Mouse (Mus musculus) ES-Bruce4 (cell line): ENCODE measurements at regions not wholly inside any gene's neighbourhood (a gene's known extent, or its start where the extent isn't known, plus 50 kb on each side); places are given as distances from the start of the nearest gene placed in this dataset.
A peak's percentile ranks its signal among the peaks of the same experiment; 100 is the strongest.

Experiments
- H3K27ac ChIP-seq: 2 replicates; pipeline ENCODE4 v1.5.1; 2012; ENCODE audit warnings: low read length, inconsistent platforms; ENCODE audit not compliant: insufficient read depth
- H3K27me3 ChIP-seq: 2 replicates; pipeline ENCODE4 v1.6.1; 2012; ENCODE audit warnings: mild to moderate bottlenecking, low read length, inconsistent platforms; ENCODE audit not compliant: control insufficient read depth, poor library complexity, insufficient read depth, severe bottlenecking
- H3K36me3 ChIP-seq: 2 replicates; pipeline ENCODE4 v1.6.1; 2012; ENCODE audit warnings: inconsistent platforms, mild to moderate bottlenecking, low read length, moderate library complexity; ENCODE audit not compliant: control insufficient read depth, poor library complexity, insufficient read depth, severe bottlenecking
- H3K4me1 ChIP-seq: one replicate; pipeline ENCODE4 v1.8.1; 2011; ENCODE audit warnings: low read length; ENCODE audit not compliant: control insufficient read depth, insufficient read depth
- H3K4me3 ChIP-seq: 2 replicates; pipeline ENCODE4 v1.5.1; 2011; ENCODE audit warnings: low read depth, mild to moderate bottlenecking, low read length
- H3K9ac ChIP-seq: 2 replicates; pipeline ENCODE4 v1.6.1; 2012; ENCODE audit warnings: low read depth, mild to moderate bottlenecking, inconsistent platforms; ENCODE audit not compliant: poor library complexity, severe bottlenecking
- H3K9me3 ChIP-seq: replicated peaks from 2 replicates; pipeline ENCODE4 v1.6.1; 2012; ENCODE audit warnings: mild to moderate bottlenecking, low read length, inconsistent platforms; ENCODE audit not compliant: control insufficient read depth, poor library complexity, insufficient read depth, severe bottlenecking
- CTCF ChIP-seq: IDR thresholded peaks from one replicate; pipeline ENCODE4 v1.8.1; 2011; ENCODE audit warnings: low read depth, low read length
- EP300 ChIP-seq: IDR thresholded peaks from 2 replicates; pipeline ENCODE4 v1.6.1; 2011; ENCODE audit warnings: low read depth, low read length; ENCODE audit not compliant: insufficient read depth
- POLR2A ChIP-seq: IDR thresholded peaks from one replicate; pipeline ENCODE4 v1.8.1; 2011; ENCODE audit warnings: low read length; ENCODE audit not compliant: insufficient read depth

DNA sequence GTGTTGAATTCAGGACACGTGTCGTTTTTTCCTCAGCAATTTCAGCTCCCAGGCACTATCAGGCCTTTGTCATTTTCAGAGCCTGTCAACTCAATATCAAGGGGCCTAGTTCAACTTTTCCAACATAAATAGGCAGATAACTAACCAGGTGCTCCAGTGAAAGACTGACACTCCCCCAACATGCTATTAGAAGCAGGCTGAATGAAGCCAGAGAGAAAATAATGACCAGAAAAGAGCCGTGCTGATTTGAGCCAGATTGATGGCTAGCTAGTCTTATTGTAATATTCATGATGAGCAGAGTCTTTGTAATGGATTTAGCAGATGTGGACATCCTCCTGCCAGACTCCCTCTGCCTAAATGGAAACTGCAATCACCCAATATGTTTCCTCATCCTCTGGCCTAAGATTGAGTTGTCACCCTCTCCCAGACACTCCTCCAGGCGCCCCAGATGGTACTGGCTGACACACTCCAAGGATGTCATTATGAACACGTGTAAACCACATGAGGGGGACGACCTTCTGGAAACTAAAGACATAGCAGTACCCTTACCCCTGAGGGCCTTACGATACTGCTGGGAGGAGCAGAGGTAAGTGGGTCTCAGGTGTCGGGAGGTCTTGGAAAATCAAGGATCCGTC is 66.0 kb downstream of the Gm10260 start:
- no peak overlapping the region for H3K27ac ChIP-seq
- H3K4me3 ChIP-seq = no peak overlapping the region
- H3K9ac ChIP-seq = no peak overlapping the region
- H3K36me3 ChIP-seq = no peaks in the 10 kb centered on the region
- H3K4me1 ChIP-seq = no peaks in the 10 kb centered on the region
- TF ChIP-seq CTCF (no peak), EP300 (no peak), POLR2A (no peak)
- H3K27me3 ChIP-seq = no peaks in the 10 kb centered on the region
- no peaks in the 10 kb centered on the region for H3K9me3 ChIP-seq

DNA sequence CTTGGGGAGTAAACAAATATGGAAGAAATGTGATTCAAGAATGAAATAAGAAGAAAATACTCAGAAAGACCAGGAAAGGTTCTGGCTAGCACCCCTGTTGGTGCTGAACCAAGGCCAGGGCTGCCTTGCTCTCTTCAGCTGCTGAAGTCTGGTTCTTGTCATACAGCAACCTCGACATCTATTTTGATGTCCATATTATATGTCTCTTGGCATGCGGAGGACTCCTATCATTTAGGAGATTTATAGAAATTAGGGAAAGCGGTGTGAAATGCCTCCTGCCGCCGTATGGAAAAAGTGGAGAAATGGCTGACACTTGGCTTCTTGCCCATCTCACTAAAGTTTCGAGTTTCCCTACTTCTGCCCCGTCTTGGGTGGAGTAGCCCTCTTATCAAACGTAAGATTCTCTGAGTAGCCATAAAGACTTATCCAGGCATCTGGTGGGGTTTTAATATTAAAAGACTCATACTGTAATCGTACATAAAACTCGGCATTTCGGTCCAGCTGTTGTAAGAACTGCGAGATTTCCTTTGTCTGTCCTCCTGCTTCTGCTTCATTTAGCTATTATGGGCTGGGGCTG is 72.0 kb downstream of the Gm10260 start:
- TF ChIP-seq EP300 (no peak), POLR2A (no peak), CTCF (no peak)
- Histone ChIP-seq H3K4me3 (no peak overlapping the region), H3K9ac (no peak overlapping the region), H3K36me3 (no peaks in the 10 kb centered on the region), H3K27ac (no peak overlapping the region), H3K4me1 (no peaks in the 10 kb centered on the region), H3K27me3 (no peaks in the 10 kb centered on the region), H3K9me3 (no peaks in the 10 kb centered on the region)

DNA sequence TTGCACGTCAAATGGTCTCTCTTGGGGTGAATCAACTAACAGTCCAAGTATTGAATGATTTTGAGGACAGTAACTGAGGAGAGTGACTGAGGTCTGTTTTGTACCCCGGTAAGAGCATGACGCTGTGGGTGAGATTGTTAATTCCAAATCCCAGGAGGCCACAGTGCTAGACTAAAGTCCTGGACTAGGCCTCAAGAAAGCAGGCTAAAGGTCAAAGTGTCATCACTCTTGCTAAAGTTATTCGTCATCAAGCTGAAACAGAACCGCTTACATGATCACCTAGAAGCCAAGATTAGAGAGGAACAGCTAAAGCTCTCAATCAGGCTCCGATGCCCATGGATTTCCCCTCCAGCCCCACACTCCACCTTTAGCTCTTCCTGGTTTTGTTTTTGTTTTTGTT is 76.6 kb downstream of the Gm10260 start:
- Histone ChIP-seq H3K9ac (no peak overlapping the region), H3K27me3 (no peaks in the 10 kb centered on the region), H3K4me1 (peaks cover 2% of the 10 kb centered on the region), H3K9me3 (no peaks in the 10 kb centered on the region), H3K27ac (no peak overlapping the region), H3K4me3 (no peak overlapping the region), H3K36me3 (no peaks in the 10 kb centered on the region)
- TF ChIP-seq POLR2A (no peak), EP300 (no peak), CTCF (no peak)

DNA sequence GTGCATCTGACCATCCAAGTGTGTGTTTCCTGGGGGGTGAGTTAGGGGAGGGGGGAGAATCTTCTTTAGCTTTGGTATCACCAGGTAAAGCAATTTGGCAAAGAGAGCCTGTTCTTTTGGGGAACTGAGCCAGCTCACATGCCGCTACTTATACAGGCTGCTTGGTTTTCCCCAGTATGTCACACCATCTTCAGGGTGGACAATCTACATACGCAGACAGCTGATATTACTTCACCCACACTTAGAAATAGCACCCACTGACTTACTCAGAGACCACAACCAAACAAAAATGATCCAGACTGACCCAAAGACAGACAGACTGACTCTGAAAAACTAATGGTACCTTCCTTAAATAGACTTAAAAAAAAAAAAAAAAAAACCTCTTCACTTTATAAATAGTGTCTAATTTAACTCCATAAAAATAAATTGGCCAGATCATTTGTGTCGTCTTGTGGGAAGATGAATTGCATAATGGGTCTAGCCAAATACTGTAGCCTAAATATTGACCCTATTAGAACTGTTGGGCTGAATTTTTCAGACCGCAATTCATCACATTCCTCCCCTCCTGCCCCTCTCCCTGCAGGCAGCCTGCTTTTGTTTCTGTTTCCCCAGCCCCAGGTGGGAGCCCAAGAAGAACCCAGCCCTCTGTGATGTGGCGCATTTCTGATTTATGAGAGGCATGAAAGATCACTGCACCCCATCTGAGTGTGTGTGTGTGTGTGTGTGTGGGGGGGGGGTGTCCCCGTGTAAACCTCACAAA is 79.0 kb downstream of the Gm10260 start:
- H3K4me3 ChIP-seq = no peak overlapping the region
- H3K9ac ChIP-seq = no peak overlapping the region
- no peaks in the 10 kb centered on the region for H3K36me3 ChIP-seq
- H3K9me3 ChIP-seq = no peaks in the 10 kb centered on the region
- TF ChIP-seq CTCF (no peak), EP300 (no peak), POLR2A (no peak)
- peaks cover 2% of the 10 kb centered on the region for H3K4me1 ChIP-seq
- no peak overlapping the region for H3K27ac ChIP-seq
- H3K27me3 ChIP-seq = no peaks in the 10 kb centered on the region

DNA sequence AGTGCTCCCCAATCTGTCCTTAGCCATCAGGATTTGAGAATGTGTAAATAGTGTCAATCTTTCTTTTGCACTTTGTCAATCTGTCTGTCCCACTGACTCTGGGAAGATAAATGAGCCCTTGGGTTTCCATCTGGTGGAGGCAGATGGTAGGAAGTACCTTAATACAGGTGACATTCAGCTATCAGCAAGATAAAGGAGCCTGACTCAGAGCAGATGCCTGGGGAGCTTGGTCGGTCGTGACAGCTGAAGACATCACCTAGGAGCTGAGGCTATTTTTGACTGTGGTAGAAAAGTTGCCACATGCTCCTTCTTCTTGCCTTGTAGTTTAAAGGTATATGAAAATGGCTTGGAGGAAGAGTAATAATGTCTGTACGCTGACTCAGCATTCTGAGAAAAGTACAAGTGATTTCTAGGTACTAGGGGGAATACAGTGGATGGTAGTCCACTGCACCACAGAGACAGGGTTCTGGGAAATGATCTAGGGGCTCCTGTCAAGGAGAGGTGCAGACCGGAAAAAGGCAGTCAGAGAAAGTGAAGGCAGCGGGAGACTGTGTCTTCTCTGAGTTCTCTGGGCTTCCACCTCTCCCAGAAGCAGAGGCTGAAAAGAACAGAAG is 80.0 kb downstream of the Gm10260 start:
- TF ChIP-seq CTCF = no peak
- TF ChIP-seq EP300 = no peak
- no peak overlapping the region for H3K9ac ChIP-seq
- H3K27me3 ChIP-seq = no peaks in the 10 kb centered on the region
- no peak overlapping the region for H3K27ac ChIP-seq
- no peak overlapping the region for H3K4me3 ChIP-seq
- no peaks in the 10 kb centered on the region for H3K36me3 ChIP-seq
- H3K9me3 ChIP-seq = no peaks in the 10 kb centered on the region
- peaks cover 2% of the 10 kb centered on the region for H3K4me1 ChIP-seq

DNA sequence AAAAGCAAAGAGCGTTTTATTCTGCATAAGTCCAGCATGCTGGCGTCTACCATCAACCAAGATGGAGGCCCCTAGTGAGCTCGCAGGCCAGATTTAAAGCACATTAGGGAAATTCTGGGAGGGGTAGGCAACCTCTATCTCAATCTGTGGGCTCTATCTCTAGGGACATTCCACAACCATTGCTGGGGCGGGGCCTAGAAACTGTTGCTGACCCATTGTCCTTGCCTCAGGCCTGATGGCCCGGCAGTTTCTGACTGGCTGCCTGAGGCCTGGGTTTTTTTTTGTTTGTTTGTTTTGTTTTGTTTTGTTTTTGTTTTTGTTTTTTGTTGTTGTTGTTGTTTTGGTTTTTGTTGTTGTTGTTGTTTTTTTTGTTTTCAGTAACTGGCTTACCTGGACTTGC is 81.4 kb downstream of the Gm10260 start:
- H3K9me3 ChIP-seq = no peaks in the 10 kb centered on the region
- H3K4me1 ChIP-seq = peaks cover 2% of the 10 kb centered on the region
- no peak for TF ChIP-seq POLR2A
- TF ChIP-seq CTCF = no peak
- peak; percentile 67; the same call in 1 of the 2 replicates for TF ChIP-seq EP300

More for the DNA sequence above, 81.4 kb downstream of the Gm10260 start:
- 0 out of 2 replicates have a peak overlapping the region, but pooled peaks have one; percentile 15 for H3K27ac ChIP-seq
- H3K9ac ChIP-seq = no peak overlapping the region
- no peak overlapping the region for H3K4me3 ChIP-seq
- no peaks in the 10 kb centered on the region for H3K36me3 ChIP-seq
- no peaks in the 10 kb centered on the region for H3K27me3 ChIP-seq
